Mouse (Mus musculus) urinary bladder, postnatal 10 days (tissue): ENCODE results near the gene Stx1b.
A peak's percentile ranks its signal among the peaks of the same experiment; 100 is the strongest.
"Not testable (repeated sequence)": the region's sequence is repeated elsewhere in the genome, so short reads cannot be mapped to it uniquely, and the experiment has no call there.

Source experiments
- DNase-seq: peaks from one replicate; pipeline ENCODE4 v3.0.0; 2022; ENCODE audit warnings: low spot score

Gene Stx1b

GRCm38 (mm10) chr7:127824176-127824871, at the start of gene Stx1b, which contains the start of gene Stx4a:
TSS of gene Stx1b (minus strand) at chr7:127824549.
TSS of gene Stx4a (plus strand) at chr7:127824294.
- no peak for DNase-seq

GRCm38 (mm10) chr7:127870136-127870821, 45.9 kb upstream of the Stx1b start:
- DNase-seq: no peak

GRCm38 (mm10) chr7:127869149-127869810, 44.9 kb upstream of the Stx1b start:
- DNase-seq: no peak

GRCm38 (mm10) chr7:127867641-127868040, 43.3 kb upstream of the Stx1b start:
- no peak for DNase-seq

- no peak for DNase-seq
These were observed 42.1 kb upstream of the Stx1b start for GRCm38 (mm10) chr7:127866434-127866833.

GRCm38 (mm10) chr7:127858258-127858657, 33.9 kb upstream of the Stx1b start:
- no peak for DNase-seq

GRCm38 (mm10) chr7:127850906-127851305, 26.6 kb upstream of the Stx1b start:
- no peak for DNase-seq

GRCm38 (mm10) chr7:127849973-127850875, 25.9 kb upstream of the Stx1b start:
- DNase-seq: no peak

- DNase-seq: no peak
These were observed 17.8 kb upstream of the Stx1b start for GRCm38 (mm10) chr7:127842001-127842718.

- DNase-seq: peak; percentile 82
These were observed 17.1 kb upstream of the Stx1b start for GRCm38 (mm10) chr7:127841340-127842000.

GRCm38 (mm10) chr7:127840886-127841285, 16.5 kb upstream of the Stx1b start:
- DNase-seq: no peak

GRCm38 (mm10) chr7:127840031-127840430, 15.7 kb upstream of the Stx1b start:
- DNase-seq: not testable (repeated sequence)

GRCm38 (mm10) chr7:127837878-127838277, 13.5 kb upstream of the Stx1b start:
- DNase-seq: not testable (repeated sequence)

GRCm38 (mm10) chr7:127837473-127837872, 13.1 kb upstream of the Stx1b start:
- no peak for DNase-seq

- no peak for DNase-seq
These were observed 11.2 kb upstream of the Stx1b start for GRCm38 (mm10) chr7:127835550-127835949.

- DNase-seq: no peak
These were observed 845 bp downstream of the Stx1b start for GRCm38 (mm10) chr7:127823236-127824171.

GRCm38 (mm10) chr7:127822494-127822893, 1.9 kb downstream of the Stx1b start:
- no peak for DNase-seq

GRCm38 (mm10) chr7:127820836-127821509, 3.4 kb downstream of the Stx1b start:
- DNase-seq: no peak

GRCm38 (mm10) chr7:127817776-127818175, 6.6 kb downstream of the Stx1b start:
- no peak for DNase-seq
